Mouse (Mus musculus): Measurements from ENCODE around the gene Rgs13.

- no peak for TF ChIP-seq CTCF (IDR thresholded peaks at IDR 0.05; ENCODE audit: low read depth)
- no peak for TF ChIP-seq EP300 (optimal IDR thresholded peaks at IDR 0.05)
Observed at GRCm38 (mm10) chr1:144186655-144187396, 9.7 kb upstream of the Rgs13 start.
